Mouse (Mus musculus) testis, postnatal 14 days (tissue): Measurements from ENCODE around the gene Dennd5b.

Experiments
- DNase-seq: peaks from one replicate; pipeline ENCODE4 v3.0.0; 2021; ENCODE audit warnings: low spot score

The Dennd5b gene

GRCm38 (mm10) chr6:149100174-149101075, 1.1 kb downstream of the Dennd5b start:
- DNase-seq, result peak; percentile 67

DNA sequence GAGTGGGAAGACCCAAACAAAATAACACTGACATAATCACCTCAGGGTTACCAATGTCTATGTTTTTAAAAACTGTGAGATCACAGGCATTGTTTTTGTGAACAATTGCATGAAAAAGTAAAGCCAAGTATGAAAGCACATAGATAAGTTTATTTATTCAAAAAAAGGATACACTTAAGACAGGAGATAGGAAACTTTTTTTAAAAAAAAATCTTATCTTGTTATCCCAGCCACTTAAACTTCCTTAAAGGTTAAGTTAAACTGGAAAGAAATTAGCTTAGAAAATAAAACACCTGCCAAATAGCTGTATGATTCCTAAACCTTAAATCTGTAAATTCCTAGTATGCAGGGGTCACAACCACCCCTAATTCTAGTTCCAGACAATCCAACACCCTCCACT, 2.5 kb downstream of the Dennd5b start:
- no peak for DNase-seq

GRCm38 (mm10) chr6:149097276-149097675, 4.2 kb downstream of the Dennd5b start:
- DNase-seq, result no peak

DNA sequence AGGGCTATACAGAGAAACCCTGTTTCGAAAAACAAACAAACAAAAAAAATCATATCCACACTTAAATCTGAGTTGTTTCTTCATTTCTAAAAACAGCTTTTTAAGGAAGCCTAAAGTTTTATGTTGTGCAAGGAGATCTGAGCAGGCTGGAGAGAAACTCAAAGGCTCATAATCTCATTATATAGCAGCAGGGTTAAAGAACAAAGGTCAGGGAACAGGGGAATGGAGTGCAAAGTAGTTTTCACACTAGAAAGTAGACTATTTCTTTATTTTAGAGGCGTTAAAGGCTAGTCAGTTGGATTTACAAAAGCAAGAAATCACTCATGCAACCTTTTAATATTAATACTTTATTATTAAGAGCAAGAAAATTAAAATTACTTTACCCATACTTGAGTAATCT, 5.2 kb downstream of the Dennd5b start:
- no peak for DNase-seq

- no peak for DNase-seq
Observed at GRCm38 (mm10) chr6:149095389-149095788, 6.1 kb downstream of the Dennd5b start.

DNA sequence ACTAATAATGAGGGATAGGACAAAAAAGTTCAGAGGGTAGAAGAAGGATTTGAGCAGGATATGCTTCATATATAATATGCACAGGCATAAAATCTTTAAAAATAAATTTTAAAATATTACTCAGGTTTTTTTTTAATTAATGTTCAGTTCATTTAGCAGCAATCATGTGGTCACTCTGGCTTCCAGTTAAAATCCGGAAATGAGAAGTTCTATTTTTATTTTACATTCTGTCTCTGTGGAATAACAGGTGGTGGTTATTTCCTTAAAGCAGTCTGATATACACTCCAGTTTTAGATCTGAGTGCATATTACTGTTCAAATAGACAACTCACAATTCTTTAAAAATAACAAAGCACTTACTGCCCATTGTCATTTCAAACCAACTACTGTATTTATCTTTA, 6.9 kb downstream of the Dennd5b start:
- no peak for DNase-seq

DNA sequence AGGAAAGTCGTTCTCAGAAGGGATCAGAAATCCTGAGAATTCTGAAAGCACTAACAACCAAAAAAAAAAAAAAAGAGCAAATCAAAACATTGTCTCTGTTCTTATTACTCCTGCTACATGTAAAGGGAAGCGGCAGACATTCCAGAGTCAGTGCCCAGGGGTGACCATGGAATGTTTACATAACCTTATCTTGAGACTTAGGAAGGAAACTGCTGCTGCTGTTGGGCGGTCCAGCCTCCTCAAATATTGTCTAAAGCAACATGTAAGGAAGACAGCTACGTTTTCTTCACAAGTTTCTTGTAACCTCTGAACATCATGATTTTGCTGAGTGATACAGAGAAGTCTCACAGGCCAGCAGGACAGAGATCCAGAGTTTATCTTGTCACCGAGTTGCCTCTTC, 8.0 kb downstream of the Dennd5b start:
- DNase-seq, result no peak

DNA sequence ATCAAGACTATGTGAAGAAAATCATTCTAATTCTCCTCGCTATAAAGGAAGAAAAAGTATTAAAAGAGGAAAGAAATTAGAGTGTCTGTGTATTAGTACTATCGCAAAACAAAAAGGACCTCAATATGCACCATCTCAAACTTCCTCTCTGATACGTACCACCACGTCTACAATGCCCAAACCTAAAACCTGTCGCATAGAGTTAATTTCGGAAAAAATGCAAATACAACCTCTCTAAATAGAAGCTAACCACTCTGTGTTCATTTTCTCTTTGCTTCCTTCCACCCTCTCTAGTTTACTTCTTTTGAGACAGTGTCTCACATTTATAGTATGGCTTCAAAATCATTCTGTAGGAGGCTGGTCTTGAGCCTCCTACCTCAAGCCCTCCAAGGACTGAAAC, 9.1 kb downstream of the Dennd5b start:
- no peak for DNase-seq

GRCm38 (mm10) chr6:149077136-149077808, 24.2 kb downstream of the Dennd5b start:
- DNase-seq, result no peak

- no peak for DNase-seq
Observed at GRCm38 (mm10) chr6:149073854-149074253, 27.6 kb downstream of the Dennd5b start.

DNA sequence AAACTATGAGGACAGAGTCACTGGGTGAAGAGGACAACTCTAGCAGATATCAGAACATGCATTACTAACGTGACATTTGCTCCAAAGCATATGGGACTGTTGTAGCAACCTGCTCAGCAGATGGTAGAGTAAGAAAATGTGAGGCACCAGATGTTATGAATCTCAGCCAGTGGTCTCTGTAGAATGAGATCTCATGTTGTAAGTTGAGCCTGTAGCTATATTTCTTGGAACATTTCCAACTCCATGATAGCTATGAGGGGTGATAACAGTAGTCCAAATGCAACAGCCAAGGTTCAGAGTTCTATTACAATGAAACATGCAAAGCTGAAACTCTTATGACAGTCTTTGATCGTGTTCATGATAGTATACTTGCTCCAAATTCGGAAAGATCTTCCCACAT, 28.6 kb downstream of the Dennd5b start:
- no peak for DNase-seq

GRCm38 (mm10) chr6:149070592-149071124, 30.8 kb downstream of the Dennd5b start:
- no peak for DNase-seq

DNA sequence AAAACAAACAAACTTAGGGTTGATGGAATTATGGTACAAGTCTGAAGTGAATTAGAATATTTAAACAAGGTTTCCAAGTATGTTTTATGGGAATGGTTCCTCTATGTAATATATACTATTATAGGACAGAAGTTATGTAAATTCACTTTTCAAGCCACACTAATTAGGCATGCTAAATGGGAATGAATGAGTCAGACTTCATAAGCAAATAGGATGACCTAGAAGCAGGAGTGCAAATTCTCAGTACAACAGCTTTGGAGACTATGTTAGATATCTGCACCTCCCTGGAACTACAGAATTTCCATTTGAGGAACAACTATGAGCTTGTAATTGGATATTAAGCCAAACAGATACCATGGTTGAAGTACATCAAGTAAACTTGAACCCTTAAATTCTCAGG, 38.1 kb downstream of the Dennd5b start:
- DNase-seq, result no peak

DNA sequence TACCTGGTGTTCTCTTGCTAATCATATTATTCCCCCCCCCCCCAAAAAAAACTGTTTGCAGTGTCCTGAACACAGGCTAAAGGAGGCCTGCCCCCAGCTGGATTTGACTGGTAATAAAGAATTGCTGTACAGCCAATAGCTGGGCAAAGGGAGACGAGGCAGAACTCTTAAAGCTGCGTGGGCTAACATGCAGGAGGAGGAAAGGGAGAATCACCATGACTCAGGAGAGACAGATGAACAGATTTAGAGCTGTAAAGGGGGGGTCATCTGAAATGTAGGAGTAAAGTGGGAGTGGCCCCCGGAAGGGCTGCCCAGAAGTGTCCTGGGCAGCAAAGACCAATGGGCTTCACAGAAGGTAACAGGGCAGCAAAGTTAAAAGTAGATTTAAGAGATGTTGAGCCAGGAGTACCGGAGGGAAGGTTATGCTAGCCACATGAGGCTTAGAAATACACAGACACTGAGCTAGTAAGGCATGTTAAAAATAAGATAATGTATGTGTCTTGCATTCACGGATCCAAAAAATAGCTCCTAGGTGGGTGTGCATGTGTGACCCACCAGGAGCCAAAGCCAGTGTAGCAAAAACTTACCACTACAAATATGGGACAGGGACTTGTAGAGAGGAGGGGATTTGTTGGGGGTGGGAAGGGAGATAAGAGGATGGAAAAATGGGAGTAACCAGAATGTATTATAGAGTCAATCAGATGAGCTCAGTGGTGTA, 40.7 kb downstream of the Dennd5b start:
- no peak for DNase-seq

- DNase-seq, result no peak
Observed at GRCm38 (mm10) chr6:149057947-149058391, 43.5 kb downstream of the Dennd5b start.

DNA sequence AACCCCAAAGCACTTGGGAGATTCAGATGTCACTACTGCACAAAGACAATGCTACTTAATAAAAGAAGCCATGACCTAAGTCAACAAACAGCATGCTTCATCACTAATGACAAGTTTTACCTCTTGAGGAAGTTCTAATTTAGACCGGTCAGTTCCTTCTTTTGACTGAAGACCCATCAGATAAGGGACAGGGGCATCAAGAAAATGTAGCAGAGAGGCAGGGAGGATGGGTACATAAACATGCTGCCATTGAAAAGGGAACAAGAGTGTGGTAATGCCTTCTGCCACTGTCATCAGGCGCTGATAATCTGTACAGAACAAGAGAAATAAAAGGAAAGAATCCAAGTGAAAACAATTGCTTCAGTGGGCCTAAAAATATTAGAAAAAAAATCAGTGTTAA, 46.7 kb downstream of the Dennd5b start:
- no peak for DNase-seq

DNA sequence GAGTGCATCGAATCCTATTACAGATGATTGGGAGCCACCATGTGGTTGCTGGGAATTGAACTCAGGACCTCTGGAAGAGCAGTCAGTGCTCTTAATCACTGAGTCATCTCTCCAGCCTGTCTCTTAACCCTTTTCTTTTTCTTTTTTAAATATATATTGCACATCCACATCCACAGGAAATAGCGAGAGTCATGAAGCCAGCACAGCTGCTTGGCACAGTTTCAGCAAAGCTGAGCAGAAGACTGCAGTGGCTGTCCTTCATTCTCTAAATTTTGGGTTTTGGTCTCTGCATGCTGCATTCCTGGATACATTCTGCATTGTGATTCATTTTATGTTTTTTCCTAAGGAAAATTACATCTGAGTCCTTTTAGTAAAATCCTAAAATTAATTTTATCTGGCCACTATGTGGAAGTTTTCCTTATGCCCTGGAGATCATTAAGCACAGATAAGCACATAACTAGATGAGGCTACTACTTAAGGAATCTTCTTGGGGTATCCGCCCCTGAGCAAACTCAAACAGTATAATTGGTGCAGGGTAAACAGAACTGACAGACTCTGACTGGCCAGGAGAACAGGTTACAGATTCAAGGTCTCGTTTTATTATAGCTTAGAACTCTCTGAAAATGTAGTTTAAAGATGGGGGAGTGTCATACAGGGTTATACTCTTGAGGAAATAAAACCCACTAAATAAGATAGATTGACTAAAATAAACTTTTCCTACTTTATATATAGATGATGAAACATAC, 50.3 kb downstream of the Dennd5b start:
- no peak for DNase-seq

DNA sequence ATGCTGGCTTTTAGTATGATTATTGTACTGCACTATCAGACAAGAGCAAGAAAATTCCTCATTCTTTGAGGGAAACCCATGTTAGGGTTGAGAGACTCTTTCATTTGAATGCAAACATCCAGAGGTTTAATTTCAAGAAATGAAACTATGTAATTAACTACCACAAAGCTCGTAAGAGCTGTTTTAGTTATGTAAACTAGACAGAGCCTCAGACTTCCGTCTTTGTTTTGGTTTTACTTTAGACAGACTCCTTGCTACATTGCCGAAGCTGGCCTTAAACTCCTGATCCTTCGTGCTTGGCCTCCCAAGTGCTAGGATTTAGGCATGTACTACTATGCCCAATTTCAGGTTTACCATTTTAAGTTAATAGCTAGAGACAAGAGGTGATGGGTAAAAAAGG, 61.4 kb downstream of the Dennd5b start:
- DNase-seq, result no peak

GRCm38 (mm10) chr6:149032198-149032597, 69.3 kb downstream of the Dennd5b start:
- no peak for DNase-seq

- no peak for DNase-seq
Observed at GRCm38 (mm10) chr6:149031377-149031776, 70.1 kb downstream of the Dennd5b start.

DNA sequence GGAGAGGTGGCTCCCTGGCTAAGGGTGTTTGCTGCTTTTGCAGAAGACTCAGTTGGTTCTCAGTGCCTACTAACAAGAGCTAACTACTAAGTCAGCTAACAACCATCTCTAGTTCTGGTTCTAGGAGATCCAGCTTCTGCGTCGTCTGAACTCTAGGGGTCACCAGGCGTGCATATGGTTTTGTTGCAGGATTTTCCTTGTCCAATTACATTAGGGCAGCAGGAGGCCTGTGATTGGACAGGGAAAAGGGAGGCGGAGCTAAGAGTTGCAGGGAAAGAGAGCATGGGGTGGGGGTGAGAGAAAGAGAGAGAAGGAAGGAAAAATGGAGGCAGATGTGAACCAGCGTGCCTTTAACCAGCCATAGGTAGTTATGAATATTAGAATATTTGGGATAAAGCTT, 83.0 kb downstream of the Dennd5b start:
- no peak for DNase-seq
